Comparison of ENCODE assay signal across 7 mouse cellular contexts in genomic region chr1:149960734-149961424, GRCm38 (mm10). TPM values are rescaled to one million over a fixed set of nuclear protein-coding genes. Genes with fewer than 3 reads are reported as not detected.
DNase-seq lines count a peak whose midpoint lies in the region; ATAC-seq and TF ChIP-seq lines count a peak whose summit lies in the region.

TSS of gene Pla2g4a (minus strand) at chr1:149961290.

- intact Hi-C loops in gastrocnemius, postnatal 36 days (cut with DNase I), result no loop called here

- no peaks in the 10 kb centered on the region for H3K4me1 ChIP-seq in intestine, embryonic 16.5 days (ENCODE audit: control insufficient read depth, insufficient read depth, low read length)
- H3K4me1 ChIP-seq in liver, embryonic 11.5 days (replicated peaks; ENCODE audit: control insufficient read depth, insufficient read depth, low read length), result no peaks in the 10 kb centered on the region
- no peaks in the 10 kb centered on the region for H3K4me1 ChIP-seq in midbrain, postnatal 0 days (ENCODE audit: insufficient read depth, low read length)
- H3K4me1 ChIP-seq in stomach, embryonic 15.5 days, result peaks cover 6% of the 10 kb centered on the region; the same call in 1 of the 2 replicates

- H3K36me3 ChIP-seq in intestine, embryonic 16.5 days (ENCODE audit: control insufficient read depth, insufficient read depth, low read length), result no peaks in the 10 kb centered on the region
- no peaks in the 10 kb centered on the region for H3K36me3 ChIP-seq in liver, embryonic 11.5 days (ENCODE audit: control insufficient read depth, insufficient read depth, low read length)
- H3K36me3 ChIP-seq in midbrain, postnatal 0 days (ENCODE audit: insufficient read depth, low read length), result no peaks in the 10 kb centered on the region
- no peaks in the 10 kb centered on the region for H3K36me3 ChIP-seq in stomach, embryonic 15.5 days

- peak; percentile 60 for DNase-seq in R1 (ENCODE audit: low read depth, low spot score)
- DNase-seq in embryo, embryonic 11 days, result peak; percentile 53
- peak; percentile 20 to 22 for DNase-seq in gastrocnemius, postnatal 36 days
- peak; percentile 48 for DNase-seq in liver, embryonic 11.5 days (ENCODE audit: low spot score)
- DNase-seq in midbrain, postnatal 0 days (ENCODE audit: low spot score), result peak; percentile 31

- peak within 1 kb of the TSS; percentile 57 for H3K4me3 ChIP-seq in intestine, embryonic 16.5 days (ENCODE audit: low read length)
- H3K4me3 ChIP-seq in liver, embryonic 11.5 days (ENCODE audit: low read depth, low read length), result peak within 1 kb of the TSS; percentile 62
- peak within 1 kb of the TSS; percentile 31 for H3K4me3 ChIP-seq in midbrain, postnatal 0 days (ENCODE audit: low read depth, low read length)
- peak within 1 kb of the TSS; percentile 49 for H3K4me3 ChIP-seq in stomach, embryonic 15.5 days (replicated peaks)

- H3K27me3 ChIP-seq in intestine, embryonic 16.5 days (replicated peaks; ENCODE audit: control insufficient read depth, insufficient read depth, low read length), result no peaks in the 10 kb centered on the region
- no peaks in the 10 kb centered on the region for H3K27me3 ChIP-seq in liver, embryonic 11.5 days (replicated peaks; ENCODE audit: control insufficient read depth, insufficient read depth, low read length)
- H3K27me3 ChIP-seq in midbrain, postnatal 0 days (ENCODE audit: insufficient read depth, low read length), result no peaks in the 10 kb centered on the region
- no peaks in the 10 kb centered on the region for H3K27me3 ChIP-seq in stomach, embryonic 15.5 days (replicated peaks)

- peak within 1 kb of the TSS; percentile 55 for H3K4me2 ChIP-seq in intestine, embryonic 16.5 days (ENCODE audit: low read depth, low read length)
- peak within 1 kb of the TSS; percentile 73 for H3K4me2 ChIP-seq in liver, embryonic 11.5 days
- H3K4me2 ChIP-seq in midbrain, postnatal 0 days (ENCODE audit: low read depth, low read length, poor library complexity, severe bottlenecking), result peak within 1 kb of the TSS; percentile 55
- H3K4me2 ChIP-seq in stomach, embryonic 15.5 days, result peak within 1 kb of the TSS; percentile 57

- H3K9ac ChIP-seq in intestine, embryonic 16.5 days (ENCODE audit: low read depth, low read length), result peak within 1 kb of the TSS; percentile 73
- peak within 1 kb of the TSS; percentile 79 for H3K9ac ChIP-seq in liver, embryonic 11.5 days (ENCODE audit: low read depth, low read length)
- no peak within 1 kb of the TSS for H3K9ac ChIP-seq in midbrain, postnatal 0 days (replicated peaks; ENCODE audit: low read length, poor library complexity, severe bottlenecking)
- peak within 1 kb of the TSS; percentile 42 for H3K9ac ChIP-seq in stomach, embryonic 15.5 days

- ATAC-seq in intestine, embryonic 16.5 days, result peak; percentile 93
- peak; percentile 87 for ATAC-seq in liver, embryonic 11.5 days (replicated peaks; ENCODE audit: low FRiP score)
- ATAC-seq in midbrain, postnatal 0 days (ENCODE audit: low FRiP score), result no peak
- ATAC-seq in stomach, embryonic 15.5 days (ENCODE audit: insufficient read depth, low FRiP score, low read depth), result peak; percentile 90

- TF ChIP-seq CTCF in midbrain, postnatal 0 days (IDR thresholded peaks at IDR 0.05), result no peak

- peak within 1 kb of the TSS; percentile 91 for H3K27ac ChIP-seq in intestine, embryonic 16.5 days (ENCODE audit: low read length)
- peak within 1 kb of the TSS; percentile 87 for H3K27ac ChIP-seq in liver, embryonic 11.5 days (ENCODE audit: low read depth, low read length)
- no peak within 1 kb of the TSS for H3K27ac ChIP-seq in midbrain, postnatal 0 days (ENCODE audit: low read depth, low read length)
- peak within 1 kb of the TSS; percentile 90 for H3K27ac ChIP-seq in stomach, embryonic 15.5 days

- H3K9me3 ChIP-seq in intestine, embryonic 16.5 days (ENCODE audit: control insufficient read depth, low read length), result no peaks in the 10 kb centered on the region
- no peaks in the 10 kb centered on the region for H3K9me3 ChIP-seq in liver, embryonic 11.5 days (ENCODE audit: control insufficient read depth, low read length)
- no peaks in the 10 kb centered on the region for H3K9me3 ChIP-seq in midbrain, postnatal 0 days (ENCODE audit: low read length)
- no peaks in the 10 kb centered on the region for H3K9me3 ChIP-seq in stomach, embryonic 15.5 days

- 11% methylated on average over 15 of the region's 15 CpGs for WGBS in intestine, embryonic 16.5 days
- 11% methylated on average over 15 of the region's 15 CpGs for WGBS in liver, embryonic 11.5 days
- WGBS in midbrain, postnatal 0 days, result 24% methylated on average over 15 of the region's 15 CpGs
- WGBS in stomach, embryonic 15.5 days, result 12% methylated on average over 15 of the region's 15 CpGs

RNA-seq across cellular contexts. Expression of gene Pla2g4a, which starts in this region (rescaled TPM):
- total RNA-seq in gastrocnemius, postnatal 36 days (2021), result 1 to 10 TPM; 1.3 to 1.5 TPM
- 30.0 and 32.8 TPM in 2 replicates for polyA plus RNA-seq in intestine, embryonic 16.5 days (2015; fragmentation: Nextera tagmentation; extraction: Ambion mirVana)
- polyA plus RNA-seq in liver, embryonic 11.5 days (2014; fragmentation: Nextera tagmentation; extraction: Ambion mirVana), result 23.6 and 27.3 TPM in 2 replicates
- total RNA-seq in midbrain, postnatal 0 days (2014; rRNA removed), result 0.66 and 0.93 TPM in 2 replicates
- 0.81 and 1.3 TPM in 2 replicates for polyA plus RNA-seq in midbrain, postnatal 0 days (2015; fragmentation: Nextera tagmentation; extraction: Ambion mirVana)
- 35.5 and 37.8 TPM in 2 replicates for polyA plus RNA-seq in stomach, embryonic 15.5 days (2015; fragmentation: Nextera tagmentation; extraction: Ambion mirVana)

Comparison
In these comparisons a context has a peak if more than half of its experiments do, and no peak if none do; other contexts are left out.
1. RNA of gene Pla2g4a (polyA plus RNA-seq): 35.5 to 37.8 TPM in stomach, embryonic 15.5 days, 30.0 to 32.8 TPM in intestine, embryonic 16.5 days and 23.6 to 27.3 TPM in liver, embryonic 11.5 days; 0.81 to 1.3 TPM in midbrain, postnatal 0 days; every median in the first group is over 10 times any median in the second.
2. Peak in every context shown above with its lines, with median percentiles within 50 percentile points of each other: DNase-seq, H3K4me2 ChIP-seq and H3K4me3 ChIP-seq.